Mouse (Mus musculus): ENCODE measurements around the gene Rasgef1a. TPM values are rescaled to one million over a fixed set of nuclear protein-coding genes. Genes with fewer than 3 reads are reported as not detected.

Rasgef1a gene
- polyA plus RNA-seq, 1 experiment: 0.02 TPM

- H3K27me3 ChIP-seq (ENCODE audit: control insufficient read depth, insufficient read depth, low read length): no peaks in the 10 kb centered on the region
- no peak overlapping the region for H3K27ac ChIP-seq (ENCODE audit: control insufficient read depth, insufficient read depth, low read depth, low read length)
- no peaks in the 10 kb centered on the region; the same call in 1 of the 2 replicates for H3K4me1 ChIP-seq (ENCODE audit: control insufficient read depth, insufficient read depth, low read length)
- H3K4me3 ChIP-seq (ENCODE audit: control insufficient read depth, low read depth, low read length): no peak overlapping the region
- no peaks in the 10 kb centered on the region for H3K36me3 ChIP-seq (ENCODE audit: control insufficient read depth, insufficient read depth, low read length)
- TF ChIP-seq POLR2A (IDR thresholded peaks at IDR 0.05; ENCODE audit: control insufficient read depth, low read depth, low read length) (no peak), CTCF (IDR thresholded peaks at IDR 0.05; ENCODE audit: control insufficient read depth, insufficient read depth, insufficient replicate concordance, low read depth, low read length) (no peak)
These were observed 79.6 kb downstream of the Rasgef1a start for GRCm38 (mm10) chr6:118090827-118091226.

GRCm38 (mm10) chr6:118097765-118098365 is 86.6 kb downstream of the Rasgef1a start:
- H3K4me1 ChIP-seq (ENCODE audit: control insufficient read depth, insufficient read depth, low read length): no peaks in the 10 kb centered on the region
- H3K27ac ChIP-seq (ENCODE audit: control insufficient read depth, insufficient read depth, low read depth, low read length): no peak overlapping the region
- no peaks in the 10 kb centered on the region for H3K36me3 ChIP-seq (ENCODE audit: control insufficient read depth, insufficient read depth, low read length)
- no peak for TF ChIP-seq POLR2A (IDR thresholded peaks at IDR 0.05; ENCODE audit: control insufficient read depth, low read depth, low read length)
- TF ChIP-seq CTCF (IDR thresholded peaks at IDR 0.05; ENCODE audit: control insufficient read depth, insufficient read depth, insufficient replicate concordance, low read depth, low read length): no peak
- no peak overlapping the region for H3K4me3 ChIP-seq (ENCODE audit: control insufficient read depth, low read depth, low read length)
- H3K27me3 ChIP-seq (ENCODE audit: control insufficient read depth, insufficient read depth, low read length): no peaks in the 10 kb centered on the region

GRCm38 (mm10) chr6:118099311-118099802 is 88.1 kb downstream of the Rasgef1a start:
- H3K27ac ChIP-seq (ENCODE audit: control insufficient read depth, insufficient read depth, low read depth, low read length): no peak overlapping the region
- no peak overlapping the region for H3K4me3 ChIP-seq (ENCODE audit: control insufficient read depth, low read depth, low read length)
- no peaks in the 10 kb centered on the region for H3K4me1 ChIP-seq (ENCODE audit: control insufficient read depth, insufficient read depth, low read length)
- no peak for TF ChIP-seq POLR2A (IDR thresholded peaks at IDR 0.05; ENCODE audit: control insufficient read depth, low read depth, low read length)
- no peak for TF ChIP-seq CTCF (IDR thresholded peaks at IDR 0.05; ENCODE audit: control insufficient read depth, insufficient read depth, insufficient replicate concordance, low read depth, low read length)
- no peaks in the 10 kb centered on the region for H3K27me3 ChIP-seq (ENCODE audit: control insufficient read depth, insufficient read depth, low read length)
- no peaks in the 10 kb centered on the region for H3K36me3 ChIP-seq (ENCODE audit: control insufficient read depth, insufficient read depth, low read length)

- no peaks in the 10 kb centered on the region for H3K36me3 ChIP-seq (ENCODE audit: control insufficient read depth, insufficient read depth, low read length)
- no peak overlapping the region for H3K27ac ChIP-seq (ENCODE audit: control insufficient read depth, insufficient read depth, low read depth, low read length)
- no peak for TF ChIP-seq POLR2A (IDR thresholded peaks at IDR 0.05; ENCODE audit: control insufficient read depth, low read depth, low read length)
- no peak for TF ChIP-seq CTCF (IDR thresholded peaks at IDR 0.05; ENCODE audit: control insufficient read depth, insufficient read depth, insufficient replicate concordance, low read depth, low read length)
- no peak overlapping the region for H3K4me3 ChIP-seq (ENCODE audit: control insufficient read depth, low read depth, low read length)
- H3K4me1 ChIP-seq (ENCODE audit: control insufficient read depth, insufficient read depth, low read length): no peaks in the 10 kb centered on the region
- no peaks in the 10 kb centered on the region for H3K27me3 ChIP-seq (ENCODE audit: control insufficient read depth, insufficient read depth, low read length)
These were observed 100.6 kb downstream of the Rasgef1a start for GRCm38 (mm10) chr6:118111810-118112209.

GRCm38 (mm10) chr6:118122767-118123166 is 111.5 kb downstream of the Rasgef1a start:
- no peaks in the 10 kb centered on the region for H3K4me1 ChIP-seq (ENCODE audit: control insufficient read depth, insufficient read depth, low read length)
- no peak for TF ChIP-seq POLR2A (IDR thresholded peaks at IDR 0.05; ENCODE audit: control insufficient read depth, low read depth, low read length)
- no peak for TF ChIP-seq CTCF (IDR thresholded peaks at IDR 0.05; ENCODE audit: control insufficient read depth, insufficient read depth, insufficient replicate concordance, low read depth, low read length)
- peaks cover 2% of the 10 kb centered on the region for H3K36me3 ChIP-seq (ENCODE audit: control insufficient read depth, insufficient read depth, low read length)
- H3K4me3 ChIP-seq (ENCODE audit: control insufficient read depth, low read depth, low read length): no peak overlapping the region
- no peak overlapping the region for H3K27ac ChIP-seq (ENCODE audit: control insufficient read depth, insufficient read depth, low read depth, low read length)
- H3K27me3 ChIP-seq (ENCODE audit: control insufficient read depth, insufficient read depth, low read length): no peaks in the 10 kb centered on the region

- no peaks in the 10 kb centered on the region for H3K4me1 ChIP-seq (ENCODE audit: control insufficient read depth, insufficient read depth, low read length)
- no peak overlapping the region for H3K4me3 ChIP-seq (ENCODE audit: control insufficient read depth, low read depth, low read length)
- H3K27ac ChIP-seq (ENCODE audit: control insufficient read depth, insufficient read depth, low read depth, low read length): no peak overlapping the region
- no peaks in the 10 kb centered on the region for H3K27me3 ChIP-seq (ENCODE audit: control insufficient read depth, insufficient read depth, low read length)
- H3K36me3 ChIP-seq (ENCODE audit: control insufficient read depth, insufficient read depth, low read length): peaks cover 2% of the 10 kb centered on the region
- TF ChIP-seq POLR2A (IDR thresholded peaks at IDR 0.05; ENCODE audit: control insufficient read depth, low read depth, low read length): no peak
- no peak for TF ChIP-seq CTCF (IDR thresholded peaks at IDR 0.05; ENCODE audit: control insufficient read depth, insufficient read depth, insufficient replicate concordance, low read depth, low read length)
These were observed 115.3 kb downstream of the Rasgef1a start for GRCm38 (mm10) chr6:118126577-118126976.

GRCm38 (mm10) chr6:118127198-118127597 is 116.0 kb downstream of the Rasgef1a start:
- Histone ChIP-seq H3K4me3 (ENCODE audit: control insufficient read depth, low read depth, low read length) (no peak overlapping the region), H3K36me3 (ENCODE audit: control insufficient read depth, insufficient read depth, low read length) (peaks cover 2% of the 10 kb centered on the region), H3K4me1 (ENCODE audit: control insufficient read depth, insufficient read depth, low read length) (no peaks in the 10 kb centered on the region), H3K27ac (ENCODE audit: control insufficient read depth, insufficient read depth, low read depth, low read length) (no peak overlapping the region), H3K27me3 (ENCODE audit: control insufficient read depth, insufficient read depth, low read length) (no peaks in the 10 kb centered on the region)
- TF ChIP-seq CTCF (IDR thresholded peaks at IDR 0.05; ENCODE audit: control insufficient read depth, insufficient read depth, insufficient replicate concordance, low read depth, low read length) (no peak), POLR2A (IDR thresholded peaks at IDR 0.05; ENCODE audit: control insufficient read depth, low read depth, low read length) (no peak)

All from testis, adult 2 months (tissue).